Mouse (Mus musculus) heart, embryonic 14.5 days (tissue): Measurements from ENCODE around the gene Clstn1. TPM values are rescaled to one million over a fixed set of nuclear protein-coding genes. Genes with fewer than 3 reads are reported as not detected.

Experiments used
- ATAC-seq: fragments of 200-750 bp; cut with Nextera tagmentation; 2 replicates; pipeline ENCODE4 v1.8.0; 2017; ENCODE audit warnings: low read depth, moderate TSS enrichment; ENCODE audit not compliant: insufficient number of reproducible peaks, insufficient read depth, low FRiP score
- H3K27ac ChIP-seq, 2 experiments: fragments of 200-500 bp in 1 of 2; fragments of 300-500 bp in 1 of 2; sonication (generic) in 1 of 2; replicated peaks in 1 of 2; 2 replicates each; pipeline ENCODE4 v1.5.1; 2012 to 2014; ENCODE audit warnings: low read depth in 2 of 2, low read length in 2 of 2, control low read depth in 1 of 2, mild to moderate bottlenecking in 1 of 2, mixed read lengths in 1 of 2; ENCODE audit not compliant: control insufficient read depth in 1 of 2, insufficient read depth in 1 of 2
- H3K27me3 ChIP-seq: fragments of 300-500 bp; sonication (generic); 2 replicates; pipeline ENCODE4 v1.6.1; 2014; ENCODE audit warnings: mild to moderate bottlenecking, low read length, control low read depth; ENCODE audit not compliant: control insufficient read depth, insufficient read depth
- H3K36me3 ChIP-seq: fragments of 300-500 bp; sonication (generic); 2 replicates; pipeline ENCODE4 v1.6.1; 2014; ENCODE audit warnings: mild to moderate bottlenecking, control low read depth, low read length, mixed read lengths; ENCODE audit not compliant: control insufficient read depth, insufficient read depth
- H3K4me1 ChIP-seq, 2 experiments: fragments of 200-500 bp in 1 of 2; fragments of 300-500 bp in 1 of 2; sonication (generic) in 1 of 2; 2 replicates each; pipeline ENCODE4 v1.6.1; 2012 to 2014; ENCODE audit warnings: low read length in 2 of 2, control low read depth in 1 of 2, mixed read lengths in 1 of 2; ENCODE audit not compliant: control insufficient read depth in 2 of 2, insufficient read depth in 2 of 2
- H3K4me2 ChIP-seq: fragments of 300-500 bp; sonication (generic); 2 replicates; pipeline ENCODE4 v1.6.1; 2014; ENCODE audit warnings: mild to moderate bottlenecking, low read length
- H3K4me3 ChIP-seq, 2 experiments: fragments of 200-500 bp in 1 of 2; fragments of 300-500 bp in 1 of 2; sonication (generic) in 1 of 2; 2 replicates each; pipeline ENCODE4 v1.5.1; 2012 to 2014; ENCODE audit warnings: low read length in 2 of 2, mild to moderate bottlenecking in 2 of 2, control low read depth in 1 of 2, low read depth in 1 of 2, moderate library complexity in 1 of 2; ENCODE audit not compliant: control insufficient read depth in 1 of 2, insufficient read depth in 1 of 2
- H3K9ac ChIP-seq: fragments of 300-500 bp; sonication (generic); 2 replicates; pipeline ENCODE4 v1.6.1; 2014; ENCODE audit warnings: mild to moderate bottlenecking, low read length
- H3K9me3 ChIP-seq: fragments of 300-500 bp; sonication (generic); 2 replicates; pipeline ENCODE4 v1.6.1; 2016; ENCODE audit warnings: low read length, control low read depth; ENCODE audit not compliant: control insufficient read depth
- WGBS: fragments of 180-500 bp; shearing (Covaris S2); extraction: QIAGEN DNeasy Blood & Tissue Kit; methylation state at CpG from one replicate; pipeline ENCODE4 v1.1.7; 2014; 5-methylcytosine and 5-hydroxymethylcytosine counted together
- polyA plus RNA-seq: library from polyadenylated mRNA; unstranded; fragments of >200 nt; fragmentation: Nextera tagmentation; extraction: Ambion mirVana; gene quantifications from 2 replicates; pipeline ENCODE4 v1.2.1, GENCODE M21; 2014

Gene Clstn1
- polyA plus RNA-seq, 1 experiment from 2014 or later: 18.5 TPM

DNA sequence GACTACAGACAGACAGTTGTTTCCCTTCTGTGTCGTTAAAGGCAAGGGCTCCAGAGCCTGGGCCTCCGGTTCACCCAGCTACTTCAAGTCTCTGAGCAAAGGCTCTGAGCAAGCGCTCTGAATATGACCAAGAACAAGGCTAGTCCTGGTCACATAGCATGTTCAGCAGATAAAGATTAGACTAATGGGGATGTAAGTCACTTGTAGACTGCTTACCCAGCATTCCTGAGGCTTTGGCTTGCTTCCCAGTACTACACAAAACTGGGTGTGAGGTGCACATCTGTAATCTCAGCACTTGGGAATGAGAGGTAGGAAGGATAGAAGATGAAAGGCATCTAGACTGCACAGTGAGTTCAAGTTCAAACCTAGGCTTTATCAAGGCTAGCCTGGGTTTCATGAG, 27.9 kb upstream of the Clstn1 start:
- Histone ChIP-seq H3K4me1 (peaks cover 19 to 41% of the 10 kb centered on the region in 2 experiments), H3K4me3 (no peak overlapping the region), H3K27me3 (no peaks in the 10 kb centered on the region), H3K27ac (peak overlapping the region in 1 of 2 experiments; percentile 26; a peak in 1 of 4 replicates), H3K9me3 (no peaks in the 10 kb centered on the region), H3K4me2 (no peak overlapping the region), H3K9ac (no peak overlapping the region), H3K36me3 (no peaks in the 10 kb centered on the region)
- 22% methylated on average over 3 of the region's 3 CpGs for WGBS
- no peak for ATAC-seq

DNA sequence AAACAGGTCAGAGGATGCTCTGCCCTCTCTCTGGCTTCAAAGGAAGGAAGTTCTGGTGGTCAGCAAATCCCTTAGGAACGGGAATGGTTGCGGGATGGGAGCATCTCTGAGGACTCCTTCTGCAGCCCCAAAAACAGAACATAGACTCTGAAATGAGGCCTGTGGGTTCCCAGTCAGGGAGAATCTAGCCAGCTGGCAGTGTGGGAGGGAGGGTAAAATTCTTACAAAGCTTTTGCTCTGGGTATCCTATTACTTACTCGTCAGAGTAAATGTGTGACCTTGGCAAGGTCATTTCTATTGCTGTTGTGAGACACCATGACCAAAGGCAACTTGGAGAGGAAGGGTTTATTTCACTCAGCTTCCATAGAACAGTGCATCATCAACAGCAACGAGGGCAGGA, 24.9 kb upstream of the Clstn1 start:
- Histone ChIP-seq H3K4me1 (peaks cover 36 to 59% of the 10 kb centered on the region in 2 experiments), H3K4me2 (no peak overlapping the region), H3K27me3 (no peaks in the 10 kb centered on the region), H3K9ac (no peak overlapping the region), H3K4me3 (no peak overlapping the region), H3K9me3 (no peaks in the 10 kb centered on the region), H3K27ac (no peak overlapping the region), H3K36me3 (no peaks in the 10 kb centered on the region)
- WGBS: 67% methylated on average over 4 of the region's 4 CpGs
- no peak for ATAC-seq

DNA sequence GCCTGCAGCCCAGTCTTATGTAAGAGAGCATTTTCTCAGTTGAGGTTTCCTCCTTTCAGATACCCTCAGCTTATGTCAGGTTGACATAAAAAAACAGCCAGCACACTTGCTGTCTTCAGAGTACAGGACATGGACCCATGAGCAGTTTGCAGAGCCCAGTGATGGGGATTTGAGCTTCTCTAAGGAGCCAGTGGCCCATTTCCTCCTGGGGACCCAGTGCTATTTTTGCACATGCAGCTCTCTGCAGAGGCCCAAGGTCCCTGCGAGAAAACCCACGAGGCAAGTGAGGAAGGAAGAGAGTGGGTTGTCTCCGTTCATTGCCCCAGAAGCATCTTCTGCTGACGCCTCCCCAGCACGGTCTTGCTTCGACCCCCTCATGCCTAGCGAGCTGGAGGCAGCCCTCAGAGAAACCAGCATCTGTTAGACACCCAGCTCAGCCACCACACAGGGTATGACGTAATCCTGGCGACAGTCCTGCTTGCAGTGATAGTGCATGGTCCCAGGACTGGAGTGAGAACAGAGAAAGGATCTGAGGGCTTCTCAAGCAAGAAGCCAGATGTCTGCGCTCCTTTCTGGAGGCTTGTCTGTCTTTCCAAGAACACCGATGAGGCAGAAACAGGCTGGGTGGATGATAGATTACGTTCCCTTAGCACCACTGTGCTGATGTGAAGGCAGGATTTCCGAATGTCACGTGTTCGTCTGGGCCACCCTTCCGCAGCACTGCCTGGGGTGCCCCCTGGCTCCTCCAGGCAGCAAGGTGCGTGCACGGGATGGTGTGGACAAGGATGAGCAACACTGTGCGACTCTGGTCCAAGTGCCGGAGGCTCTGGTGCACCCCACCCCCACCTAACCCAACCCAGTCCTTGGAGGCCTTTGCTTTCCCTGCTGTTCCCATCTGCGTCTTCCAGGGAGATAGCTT, 24.0 kb upstream of the Clstn1 start:
- no peak for ATAC-seq
- Histone ChIP-seq H3K4me3 (no peak overlapping the region), H3K9me3 (no peaks in the 10 kb centered on the region), H3K4me2 (peak overlapping the region; percentile 37), H3K4me1 (peaks cover 36 to 59% of the 10 kb centered on the region in 2 experiments), H3K27ac (peak overlapping the region; percentile 34 to 74), H3K36me3 (no peaks in the 10 kb centered on the region), H3K27me3 (no peaks in the 10 kb centered on the region), H3K9ac (peak overlapping the region; percentile 32; the same call in 1 of the 2 replicates)
- 36% methylated on average over 21 of the region's 21 CpGs for WGBS

DNA sequence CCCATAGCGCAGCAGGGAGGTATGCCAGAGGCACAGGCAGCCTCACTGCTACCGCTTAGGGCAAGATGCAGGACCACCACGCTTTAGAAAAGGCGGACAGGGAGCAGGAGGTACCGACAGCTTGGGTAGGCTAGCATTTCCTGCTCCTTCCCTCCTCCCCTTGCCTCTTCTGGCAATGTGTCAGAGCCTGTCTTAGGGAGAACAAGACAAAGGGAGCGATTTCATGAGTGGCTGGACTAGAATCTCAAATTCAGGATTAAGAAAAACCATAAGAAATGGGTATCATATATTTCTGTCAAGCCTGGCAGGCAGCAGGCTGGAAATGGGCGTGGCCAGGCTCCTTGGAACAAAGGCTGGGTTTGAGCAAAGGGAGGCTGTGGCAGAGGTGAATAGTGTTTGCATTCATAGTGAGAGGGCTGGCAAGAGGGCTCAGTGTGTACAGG, 23.3 kb upstream of the Clstn1 start:
- Histone ChIP-seq H3K27ac (peak overlapping the region; percentile 34 to 74), H3K27me3 (no peaks in the 10 kb centered on the region), H3K9me3 (no peaks in the 10 kb centered on the region), H3K4me3 (no peak overlapping the region), H3K4me2 (peak overlapping the region; percentile 37), H3K4me1 (peaks cover 34 to 57% of the 10 kb centered on the region in 2 experiments), H3K36me3 (no peaks in the 10 kb centered on the region), H3K9ac (no peak overlapping the region; the same call in 1 of the 2 replicates)
- no peak for ATAC-seq
- WGBS: 40% methylated on average over 7 of the region's 7 CpGs

DNA sequence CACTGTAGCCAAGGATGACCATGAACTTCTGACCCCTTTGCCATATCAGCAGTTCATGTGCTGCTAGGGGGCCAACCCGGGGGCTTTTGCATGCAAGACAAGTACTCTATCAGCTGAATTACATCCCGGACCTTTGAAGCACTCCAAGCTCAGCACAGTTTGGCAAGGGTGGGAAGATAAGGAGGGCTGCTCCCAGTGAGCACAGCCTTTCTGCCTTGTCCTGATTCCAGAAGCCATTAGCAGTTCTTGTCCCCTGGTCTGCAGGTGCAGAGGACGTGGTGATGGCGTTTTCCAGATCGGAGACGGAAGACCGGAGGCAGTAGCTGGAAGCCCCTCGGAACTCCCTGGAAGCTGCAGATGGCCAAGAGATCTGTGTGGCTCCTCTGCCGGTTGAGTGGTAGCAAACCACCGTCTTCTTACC, 22.3 kb upstream of the Clstn1 start:
- H3K9me3 ChIP-seq: no peaks in the 10 kb centered on the region
- no peaks in the 10 kb centered on the region for H3K27me3 ChIP-seq
- H3K4me2 ChIP-seq: peak overlapping the region; percentile 62
- ATAC-seq: no peak
- H3K4me1 ChIP-seq: peaks cover 28 to 47% of the 10 kb centered on the region in 2 experiments
- no peaks in the 10 kb centered on the region for H3K36me3 ChIP-seq
- H3K9ac ChIP-seq: peak overlapping the region; percentile 3; the same call in 1 of the 2 replicates
- H3K4me3 ChIP-seq: peak overlapping the region in 1 of 2 experiments; percentile 21; a peak in 2 of 4 replicates
- 16% methylated on average over 10 of the region's 10 CpGs for WGBS
- H3K27ac ChIP-seq: peak overlapping the region; percentile 29 to 30; a peak in 2 of 4 replicates

DNA sequence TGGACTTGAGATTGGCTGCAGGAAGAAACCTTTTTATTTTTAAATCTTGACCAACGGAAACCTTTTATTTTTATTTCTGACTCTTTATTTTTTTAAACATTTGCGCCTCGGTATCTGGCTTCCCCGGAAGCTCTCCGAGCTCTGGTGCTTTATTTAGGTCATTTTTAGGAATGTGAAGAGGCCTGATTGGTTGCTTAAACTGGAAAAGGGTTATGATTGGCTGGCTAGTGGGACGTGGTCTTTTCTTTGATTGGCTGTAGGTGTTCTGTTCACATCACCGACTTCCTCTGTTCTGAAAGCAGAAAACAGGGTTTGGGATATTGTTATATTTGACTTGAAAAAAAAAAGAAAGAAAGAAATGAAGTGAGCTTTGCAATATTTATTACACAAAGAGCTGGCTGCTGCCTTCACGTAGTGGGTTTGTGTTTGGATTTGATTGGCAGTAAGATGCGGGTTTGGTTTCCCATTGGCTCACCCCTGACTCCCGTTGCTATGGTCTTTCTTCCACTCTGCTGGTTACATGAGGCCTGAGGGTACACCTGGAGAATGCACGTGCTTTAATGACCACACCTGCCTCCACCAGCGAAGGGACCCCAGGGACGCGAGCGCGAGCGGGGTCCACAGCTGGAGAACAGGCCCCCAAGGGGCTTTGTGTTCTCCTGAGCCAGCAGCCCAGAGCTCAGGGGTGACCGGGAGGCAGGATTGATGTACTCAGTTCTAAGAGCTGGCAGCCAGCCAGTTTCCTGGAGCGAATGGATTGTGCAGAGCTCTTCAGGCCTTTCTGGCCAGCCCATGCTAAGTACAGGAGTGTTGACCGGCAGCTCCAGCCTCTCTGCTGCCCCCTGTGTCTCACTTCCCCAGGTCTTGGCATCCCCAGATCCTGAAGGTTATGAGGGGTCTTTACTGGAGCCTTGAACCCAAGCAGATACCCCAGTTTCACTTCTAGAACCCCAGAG, 21.5 kb upstream of the Clstn1 start:
- Histone ChIP-seq H3K4me3 (peak overlapping the region in 1 of 2 experiments; percentile 21; a peak in 2 of 4 replicates), H3K27ac (peak overlapping the region; percentile 54 to 61), H3K9ac (0 out of 2 replicates have a peak overlapping the region, but pooled peaks have one; percentile 3), H3K27me3 (no peaks in the 10 kb centered on the region), H3K9me3 (no peaks in the 10 kb centered on the region), H3K4me1 (peaks cover 28 to 47% of the 10 kb centered on the region in 2 experiments), H3K36me3 (no peaks in the 10 kb centered on the region), H3K4me2 (peak overlapping the region; percentile 62)
- ATAC-seq: peak; percentile 72
- 48% methylated on average over 20 of the region's 20 CpGs for WGBS

DNA sequence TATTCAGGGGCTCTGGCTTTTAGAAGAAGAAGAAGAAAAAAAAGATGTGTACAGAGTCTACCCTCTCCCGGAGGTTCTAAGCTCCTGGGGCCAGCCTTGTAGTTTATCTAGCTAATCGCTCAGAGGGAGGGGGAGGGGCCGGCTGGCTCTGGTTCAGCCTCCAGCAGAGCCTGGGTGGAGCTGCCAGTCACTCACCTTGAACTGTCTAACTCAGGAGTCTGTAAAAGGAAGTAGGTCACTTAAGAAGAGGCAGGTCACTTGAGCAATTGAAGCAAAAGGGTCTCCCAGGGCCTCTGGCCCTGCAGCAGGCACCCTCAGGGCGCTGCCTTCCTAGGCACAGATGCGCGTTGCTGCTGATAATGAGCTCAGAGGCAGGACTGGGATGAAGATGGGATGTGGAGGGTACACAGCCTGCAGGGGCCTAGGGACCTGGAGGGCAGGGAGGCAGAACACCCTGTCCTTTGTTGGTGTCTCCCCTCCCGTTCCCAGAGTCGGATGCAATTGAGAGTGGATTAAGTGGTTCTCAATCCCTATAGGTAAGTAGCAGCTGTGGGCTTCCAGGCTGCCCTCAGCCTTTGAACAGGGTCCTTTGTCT, 18.7 kb upstream of the Clstn1 start:
- H3K4me1 ChIP-seq: peaks cover 36 to 49% of the 10 kb centered on the region in 2 experiments
- H3K4me2 ChIP-seq: no peak overlapping the region
- no peaks in the 10 kb centered on the region for H3K9me3 ChIP-seq
- no peak overlapping the region for H3K4me3 ChIP-seq
- WGBS: 23% methylated on average over 8 of the region's 8 CpGs
- no peak overlapping the region for H3K27ac ChIP-seq
- no peaks in the 10 kb centered on the region for H3K36me3 ChIP-seq
- H3K9ac ChIP-seq: no peak overlapping the region
- ATAC-seq: no peak
- no peaks in the 10 kb centered on the region for H3K27me3 ChIP-seq
